ENCODE assay signal across 14 mouse cellular contexts in the genomic region with DNA sequence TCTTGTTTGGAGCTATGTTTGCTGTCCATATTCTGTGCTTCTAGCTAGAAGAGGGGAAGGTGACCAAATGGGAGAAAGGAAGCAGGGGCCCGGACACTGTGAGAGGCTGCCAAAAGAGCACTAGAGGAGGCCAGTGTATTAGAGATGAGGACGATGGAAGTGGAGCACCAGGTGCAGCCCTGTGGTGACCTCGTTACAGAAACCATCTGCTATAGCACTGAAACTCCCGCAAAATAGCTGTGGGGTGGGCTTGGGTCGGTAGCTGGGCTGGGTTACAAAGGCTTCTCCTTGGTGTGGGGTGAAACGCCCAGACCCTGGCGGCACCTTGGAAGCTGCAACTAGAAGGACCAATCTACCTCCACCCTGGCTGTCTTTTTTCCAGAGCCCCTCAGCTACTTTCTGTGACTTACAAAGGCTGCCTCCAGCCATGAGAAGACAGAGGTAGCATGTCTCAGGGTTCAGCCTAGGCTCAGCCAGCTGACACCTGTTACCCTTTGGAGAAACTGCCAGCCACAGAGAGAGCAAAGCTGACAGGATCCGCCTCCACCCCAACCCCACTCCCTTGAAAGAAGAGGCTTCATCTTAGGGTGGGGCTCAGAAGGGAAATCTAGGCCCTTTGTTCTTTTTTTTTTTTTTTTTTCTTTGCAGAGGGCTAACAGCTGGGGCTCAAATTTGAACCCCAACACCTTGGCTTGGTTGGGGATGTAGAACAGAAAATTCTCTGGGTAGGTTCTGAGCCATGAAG. TPM values are rescaled to one million over a fixed set of nuclear protein-coding genes. Genes with fewer than 3 reads are reported as not detected.
A peak's percentile ranks its signal among the peaks of the same experiment; 100 is the strongest.
DNase-seq lines count a peak whose midpoint lies in the region; ATAC-seq and TF ChIP-seq lines count a peak whose summit lies in the region.
"Had no signal": no experiment of that assay in that cellular context is flagged by ENCODE, and none has a peak within 500 bp of the region (broad histone marks: within the 10 kb centered on the region; RNA-seq: fewer than 3 reads in every experiment).

No protein-coding gene starts in this region.

- 60% methylated on average over 8 of the region's 8 CpGs for WGBS in hindbrain, embryonic 10.5 days
- 49% methylated on average over 8 of the region's 8 CpGs for whole genome bisulfite sequencing in hindbrain, postnatal 0 days

- H3K9me3 ChIP-seq in hindbrain, embryonic 10.5 days: no peaks in the 10 kb centered on the region
- no peaks in the 10 kb centered on the region for H3K9me3 ChIP-seq in hindbrain, postnatal 0 days (ENCODE audit: low read length)
- no peaks in the 10 kb centered on the region for H3K9me3 ChIP-seq in ES-E14 (ENCODE audit: control insufficient read depth, insufficient read depth, low read depth, low read length)
- H3K9me3 ChIP-seq: limb, embryonic 13.5 days; lung, embryonic 15.5 days; stomach, embryonic 15.5 days had no signal

- H3K4me1 ChIP-seq in hindbrain, embryonic 10.5 days (replicated peaks): peaks cover 33% of the 10 kb centered on the region
- peaks cover 8% of the 10 kb centered on the region; the same call in 1 of the 2 replicates for H3K4me1 ChIP-seq in hindbrain, postnatal 0 days (ENCODE audit: insufficient read depth, low read length)
- peaks cover 0 to 25% of the 10 kb centered on the region in 2 experiments; a peak in 2 of 4 replicates for H3K4me1 ChIP-seq in ES-E14 (ENCODE audit: control insufficient read depth in 2 of 2, insufficient read depth in 2 of 2, low read length in 2 of 2, poor library complexity in 1 of 2)

- H3K27me3 ChIP-seq in hindbrain, embryonic 10.5 days (ENCODE audit: insufficient read depth, poor library complexity, severe bottlenecking): no peaks in the 10 kb centered on the region
- no peaks in the 10 kb centered on the region for H3K27me3 ChIP-seq in hindbrain, postnatal 0 days (ENCODE audit: insufficient read depth, low read length)
- H3K27me3 ChIP-seq: limb, embryonic 13.5 days; lung, embryonic 15.5 days; Patski; stomach, embryonic 15.5 days had no signal

- no peak overlapping the region for H3K4me3 ChIP-seq in hindbrain, embryonic 10.5 days
- no peak overlapping the region for H3K4me3 ChIP-seq in hindbrain, postnatal 0 days (ENCODE audit: low read length)
- no peak overlapping the region for H3K4me3 ChIP-seq in ES-E14 (ENCODE audit: insufficient read depth in 1 of 2, low read depth in 1 of 2, low read length in 2 of 2, poor library complexity in 1 of 2, severe bottlenecking in 1 of 2)
- H3K4me3 ChIP-seq: limb, embryonic 13.5 days; lung, embryonic 15.5 days; stomach, embryonic 15.5 days had no signal

- ATAC-seq in hindbrain, postnatal 0 days: no peak
- ATAC-seq: Patski had no signal

- TF ChIP-seq CTCF in hindbrain, postnatal 0 days (IDR thresholded peaks at IDR 0.05; ENCODE audit: low read depth): no peak

- H3K4me2 ChIP-seq in hindbrain, postnatal 0 days (ENCODE audit: low read depth, low read length): no peak overlapping the region
- H3K4me2 ChIP-seq: limb, embryonic 13.5 days; lung, embryonic 15.5 days; stomach, embryonic 15.5 days had no signal

- no peaks in the 10 kb centered on the region for H3K36me3 ChIP-seq in hindbrain, embryonic 10.5 days
- H3K36me3 ChIP-seq in hindbrain, postnatal 0 days (ENCODE audit: insufficient read depth, low read length): no peaks in the 10 kb centered on the region
- no peaks in the 10 kb centered on the region for H3K36me3 ChIP-seq in ES-E14 (ENCODE audit: control insufficient read depth, insufficient read depth, low read length, poor library complexity, severe bottlenecking)
- H3K36me3 ChIP-seq: limb, embryonic 13.5 days; lung, embryonic 15.5 days; stomach, embryonic 15.5 days had no signal

- peak overlapping the region; percentile 26; the same call in 1 of the 2 replicates for H3K27ac ChIP-seq in hindbrain, embryonic 10.5 days
- no peak overlapping the region for H3K27ac ChIP-seq in hindbrain, postnatal 0 days
- H3K27ac ChIP-seq in ES-E14 (ENCODE audit: insufficient read depth, low read depth, low read length, poor library complexity, severe bottlenecking): no peak overlapping the region
- H3K27ac ChIP-seq: limb, embryonic 13.5 days; lung, embryonic 15.5 days; stomach, embryonic 15.5 days had no signal

- in situ Hi-C loops in ES-E14 (cut with MboI; ENCODE audit: low sequenced_read_pairs in 2 of 2, unreplicated experiment in 2 of 2): no loop called here

- no peak overlapping the region for H3K9ac ChIP-seq in hindbrain, postnatal 0 days (replicated peaks; ENCODE audit: low read length)
- no peak overlapping the region for H3K9ac ChIP-seq in ES-E14 (ENCODE audit: insufficient read depth, low read depth, low read length, poor library complexity, severe bottlenecking)
- H3K9ac ChIP-seq: lung, embryonic 15.5 days; stomach, embryonic 15.5 days had no signal

- no peak for DNase-seq in hindbrain, embryonic 10.5 days (ENCODE audit: low spot score)
- no peak for DNase-seq in hindbrain, postnatal 0 days (ENCODE audit: low spot score)
- DNase-seq in ES-E14 (ENCODE audit: low read depth, low spot score): no peak
- DNase-seq in brain, adult 2 months (ENCODE audit: low read depth, low spot score): peak; percentile 51
- peak; percentile 96 for DNase-seq in thymus, postnatal 0 days (ENCODE audit: low spot score)
- no peak for DNase-seq in yolk sac, embryonic 10.5 days (ENCODE audit: low spot score)
- DNase-seq in ovary, adult 18-20 months (ENCODE audit: low spot score): no peak
- DNase-seq in layer of hippocampus, adult 9-11 months: no peak
- DNase-seq: adrenal gland, postnatal 36 days had no signal

TF ChIP-seq in ES-E14, 5 proteins besides CTCF, POLR2A, EP300 and RAD21:
- TF ChIP-seq ZNF384 (IDR thresholded peaks at IDR 0.05; ENCODE audit: low read depth, low read length): peak; percentile 90
- no peak for TF ChIP-seq ZC3H11A (IDR thresholded peaks at IDR 0.05; ENCODE audit: borderline replicate concordance, low read depth, low read length)

RNA-seq across cellular contexts. Expression of a gene that starts 11.3 kb away (rescaled TPM):
- polyA plus RNA-seq in hindbrain, embryonic 10.5 days (2016; fragmentation: Nextera tagmentation; extraction: Ambion mirVana): 1.1 and 1.3 TPM in 2 replicates
- total RNA-seq in hindbrain, postnatal 0 days (2014; rRNA removed): 1.8 and 2.2 TPM in 2 replicates
- 3.3 and 3.6 TPM in 2 replicates for polyA plus RNA-seq in hindbrain, postnatal 0 days (2015; fragmentation: Nextera tagmentation; extraction: Ambion mirVana)
- 1.0 and 1.2 TPM in 2 replicates for total RNA-seq in ES-E14 (2012; rRNA removed)
- polyA plus RNA-seq in thymus, postnatal 0 days (2015; fragmentation: Nextera tagmentation; extraction: Ambion mirVana): 5.5 and 6.1 TPM in 2 replicates

RNA-seq across cellular contexts. Expression of a gene that starts 12.2 kb away (rescaled TPM):
- not detected in 2 replicates for polyA plus RNA-seq in hindbrain, embryonic 10.5 days (2016; fragmentation: Nextera tagmentation; extraction: Ambion mirVana)
- total RNA-seq in hindbrain, postnatal 0 days (2014; rRNA removed): 0.05 TPM in 1 of 2 replicates, not detected in the other
- polyA plus RNA-seq in hindbrain, postnatal 0 days (2015; fragmentation: Nextera tagmentation; extraction: Ambion mirVana): 0.13 and 0.18 TPM in 2 replicates
- total RNA-seq in ES-E14 (2012; rRNA removed): 0.37 and 0.49 TPM in 2 replicates
- polyA plus RNA-seq in thymus, postnatal 0 days (2015; fragmentation: Nextera tagmentation; extraction: Ambion mirVana): 102 TPM in 2 replicates
- polyA plus RNA-seq: kidney, embryonic 14.5 days; Patski had no signal

RNA-seq across cellular contexts. Expression of a gene that starts 19.7 kb away (rescaled TPM):
- polyA plus RNA-seq in hindbrain, embryonic 10.5 days (2016; fragmentation: Nextera tagmentation; extraction: Ambion mirVana): 271 and 416 TPM in 2 replicates
- total RNA-seq in hindbrain, postnatal 0 days (2014; rRNA removed): 913 and 1,024 TPM in 2 replicates
- 767 and 773 TPM in 2 replicates for polyA plus RNA-seq in hindbrain, postnatal 0 days (2015; fragmentation: Nextera tagmentation; extraction: Ambion mirVana)
- 66.7 and 67.4 TPM in 2 replicates for total RNA-seq in ES-E14 (2012; rRNA removed)
- polyA plus RNA-seq in thymus, postnatal 0 days (2015; fragmentation: Nextera tagmentation; extraction: Ambion mirVana): 204 and 256 TPM in 2 replicates

RNA-seq across cellular contexts. Expression of a gene that starts 31.0 kb away (rescaled TPM):
- polyA plus RNA-seq in hindbrain, embryonic 10.5 days (2016; fragmentation: Nextera tagmentation; extraction: Ambion mirVana): 417 and 499 TPM in 2 replicates
- 639 and 964 TPM in 2 replicates for total RNA-seq in hindbrain, postnatal 0 days (2014; rRNA removed)
- polyA plus RNA-seq in hindbrain, postnatal 0 days (2015; fragmentation: Nextera tagmentation; extraction: Ambion mirVana): 618 and 628 TPM in 2 replicates
- 179 and 196 TPM in 2 replicates for total RNA-seq in ES-E14 (2012; rRNA removed)
- polyA plus RNA-seq in thymus, postnatal 0 days (2015; fragmentation: Nextera tagmentation; extraction: Ambion mirVana): 267 and 277 TPM in 2 replicates

RNA-seq across cellular contexts. Expression of a gene that starts 36.4 kb away (rescaled TPM):
- 2.3 and 5.0 TPM in 2 replicates for polyA plus RNA-seq in hindbrain, embryonic 10.5 days (2016; fragmentation: Nextera tagmentation; extraction: Ambion mirVana)
- total RNA-seq in hindbrain, postnatal 0 days (2014; rRNA removed): 193 and 194 TPM in 2 replicates
- polyA plus RNA-seq in hindbrain, postnatal 0 days (2015; fragmentation: Nextera tagmentation; extraction: Ambion mirVana): 30.1 and 31.9 TPM in 2 replicates
- 1.7 and 3.1 TPM in 2 replicates for total RNA-seq in ES-E14 (2012; rRNA removed)
- polyA plus RNA-seq in thymus, postnatal 0 days (2015; fragmentation: Nextera tagmentation; extraction: Ambion mirVana): 15.2 and 21.8 TPM in 2 replicates

Comparison
In these comparisons a context has a peak if more than half of its experiments do, and no peak if none do; other contexts are left out.
1. DNase-seq: peak in brain, adult 2 months (single experiment) and thymus, postnatal 0 days (single experiment); none in hindbrain, embryonic 10.5 days (single experiment), hindbrain, postnatal 0 days (single experiment), ES-E14 (single experiment), yolk sac, embryonic 10.5 days (single experiment), ovary, adult 18-20 months (single experiment) and layer of hippocampus, adult 9-11 months (single experiment).
2. RNA of a gene that starts 12.2 kb away (polyA plus RNA-seq): 102 TPM in thymus, postnatal 0 days; 0.13 to 0.18 TPM in hindbrain, postnatal 0 days and not detected in hindbrain, embryonic 10.5 days; every median in the first group is over 10 times any median in the second.